15 mouse cellular contexts compared by ENCODE assay signal in genomic region chr7:35958052-35958451, GRCm38 (mm10).
A peak's percentile ranks its signal among the peaks of the same experiment; 100 is the strongest.
DNase-seq lines count a peak whose midpoint lies in the region; ATAC-seq lines count a peak whose summit lies in the region.
"Had no signal": no experiment of that assay in that cellular context is flagged by ENCODE, and none has a peak within 500 bp of the region (broad histone marks: within the 10 kb centered on the region; RNA-seq: fewer than 3 reads in every experiment).

No protein-coding gene starts in this region.

- H3K4me3 ChIP-seq in forebrain, embryonic 10.5 days: no peak overlapping the region
- H3K4me3 ChIP-seq in forebrain, embryonic 15.5 days: no peak overlapping the region
- no peak overlapping the region for H3K4me3 ChIP-seq in hindbrain, embryonic 11.5 days (ENCODE audit: low read depth, low read length)
- H3K4me3 ChIP-seq: embryonic facial prominence, embryonic 12.5 days; heart, embryonic 10.5 days had no signal

- no peaks in the 10 kb centered on the region for H3K36me3 ChIP-seq in forebrain, embryonic 10.5 days (replicated peaks)
- no peaks in the 10 kb centered on the region for H3K36me3 ChIP-seq in forebrain, embryonic 15.5 days
- no peaks in the 10 kb centered on the region for H3K36me3 ChIP-seq in hindbrain, embryonic 11.5 days (ENCODE audit: control insufficient read depth, insufficient read depth, low read length)
- H3K36me3 ChIP-seq: embryonic facial prominence, embryonic 12.5 days; heart, embryonic 10.5 days had no signal

- no peak for ATAC-seq in forebrain, embryonic 15.5 days (replicated peaks)
- no peak for ATAC-seq in hindbrain, embryonic 11.5 days (ENCODE audit: low FRiP score)
- no peak for ATAC-seq in frontal cortex, adult (ENCODE audit: low TSS enrichment)

- no peak overlapping the region for H3K4me2 ChIP-seq in forebrain, embryonic 15.5 days (replicated peaks)
- no peak overlapping the region for H3K4me2 ChIP-seq in hindbrain, embryonic 11.5 days (replicated peaks; ENCODE audit: low read depth, low read length)
- H3K4me2 ChIP-seq: embryonic facial prominence, embryonic 12.5 days had no signal

- peak; percentile 25 for DNase-seq in forebrain, embryonic 10.5 days (ENCODE audit: extremely low spot score, low spot score)
- peak; percentile 28 for DNase-seq in lung, postnatal 10 days
- DNase-seq in lung, postnatal 25 days (ENCODE audit: low spot score): no peak
- peak; percentile 12 for DNase-seq in hindbrain, embryonic 11.5 days (ENCODE audit: low spot score)
- peak; percentile 14 to 33 for DNase-seq in kidney, postnatal 4 days
- DNase-seq in heart, postnatal 10 days: no peak
- DNase-seq: adrenal gland, postnatal 14 days; cerebellum, adult 9-10 months; gastrocnemius, postnatal 36 days; heart, postnatal 36 days; thymus, postnatal 36 days had no signal

- H3K9ac ChIP-seq in forebrain, embryonic 15.5 days (replicated peaks): no peak overlapping the region
- no peak overlapping the region for H3K9ac ChIP-seq in hindbrain, embryonic 11.5 days (ENCODE audit: low read depth, low read length)
- H3K9ac ChIP-seq: embryonic facial prominence, embryonic 12.5 days had no signal

- 0 out of 2 replicates have a peak overlapping the region, but pooled peaks have one; percentile 5 for H3K27ac ChIP-seq in forebrain, embryonic 10.5 days
- no peak overlapping the region for H3K27ac ChIP-seq in forebrain, embryonic 15.5 days (replicated peaks)
- H3K27ac ChIP-seq in hindbrain, embryonic 11.5 days (ENCODE audit: low read depth, low read length): no peak overlapping the region
- H3K27ac ChIP-seq: embryonic facial prominence, embryonic 12.5 days; heart, embryonic 10.5 days had no signal

- peaks cover 4% of the 10 kb centered on the region; the same call in 1 of the 2 replicates for H3K9me3 ChIP-seq in forebrain, embryonic 10.5 days
- no peaks in the 10 kb centered on the region for H3K9me3 ChIP-seq in forebrain, embryonic 15.5 days
- H3K9me3 ChIP-seq in hindbrain, embryonic 11.5 days (ENCODE audit: control insufficient read depth, low read length): no peaks in the 10 kb centered on the region
- H3K9me3 ChIP-seq: embryonic facial prominence, embryonic 12.5 days; heart, embryonic 10.5 days had no signal

- no peaks in the 10 kb centered on the region for H3K27me3 ChIP-seq in forebrain, embryonic 10.5 days (ENCODE audit: poor library complexity, severe bottlenecking)
- no peaks in the 10 kb centered on the region for H3K27me3 ChIP-seq in forebrain, embryonic 15.5 days
- no peaks in the 10 kb centered on the region; the same call in 1 of the 2 replicates for H3K27me3 ChIP-seq in hindbrain, embryonic 11.5 days (ENCODE audit: control insufficient read depth, insufficient read depth, low read length)
- H3K27me3 ChIP-seq: embryonic facial prominence, embryonic 12.5 days had no signal

- peaks cover 15% of the 10 kb centered on the region for H3K4me1 ChIP-seq in forebrain, embryonic 10.5 days
- no peaks in the 10 kb centered on the region for H3K4me1 ChIP-seq in forebrain, embryonic 15.5 days
- H3K4me1 ChIP-seq in hindbrain, embryonic 11.5 days (replicated peaks; ENCODE audit: control insufficient read depth, insufficient read depth, low read length): no peaks in the 10 kb centered on the region

- intact Hi-C loops in heart, postnatal 10 days (cut with DNase I): no loop called here

- WGBS in forebrain, embryonic 10.5 days: 28% methylated on average over 2 of the region's 2 CpGs
- WGBS in forebrain, embryonic 15.5 days: 10% methylated on average over 2 of the region's 2 CpGs
- WGBS in hindbrain, embryonic 11.5 days: 9% methylated on average over 2 of the region's 2 CpGs

Comparison
In these comparisons a context has a peak if more than half of its experiments do, and no peak if none do; other contexts are left out.
1. DNase-seq: peak in forebrain, embryonic 10.5 days (single experiment), lung, postnatal 10 days (single experiment), hindbrain, embryonic 11.5 days (single experiment) and kidney, postnatal 4 days (2 of 2); none in lung, postnatal 25 days (single experiment) and heart, postnatal 10 days (0 of 2).